Mouse (Mus musculus): ENCODE measurements around the gene Smco3. TPM values are rescaled to one million over a fixed set of nuclear protein-coding genes. Genes with fewer than 3 reads are reported as not detected.

Gene Smco3
- polyA plus RNA-seq, 1 experiment: not detected

DNA sequence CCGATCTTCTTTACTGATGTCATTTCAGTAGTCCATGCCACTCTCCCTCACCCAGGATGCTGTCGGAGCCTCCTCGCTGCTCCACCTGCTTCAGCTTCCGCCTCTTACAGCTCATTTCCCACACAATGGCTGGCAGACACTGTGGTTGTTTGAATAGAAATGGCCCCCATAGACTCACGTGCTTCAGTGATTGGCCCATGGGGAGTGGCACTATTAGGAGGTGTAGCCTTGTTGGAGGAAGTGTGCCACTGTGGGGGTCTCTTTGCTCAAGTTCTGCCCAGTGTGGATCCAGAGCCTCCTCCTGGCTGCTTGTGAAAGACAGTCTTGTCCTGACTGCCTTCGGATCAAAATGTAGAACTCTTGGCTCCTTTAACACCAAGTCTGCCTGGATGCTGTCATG is 39.4 kb downstream of the Smco3 start:
- Histone ChIP-seq H3K4me3 (ENCODE audit: low read depth, low read length) (no peak overlapping the region), H3K27ac (ENCODE audit: insufficient read depth, low read length) (no peak overlapping the region), H3K9ac (ENCODE audit: low read depth, poor library complexity, severe bottlenecking) (no peak overlapping the region), H3K4me1 (ENCODE audit: control insufficient read depth, insufficient read depth, low read length) (peaks cover 3% of the 10 kb centered on the region), H3K27me3 (ENCODE audit: control insufficient read depth, insufficient read depth, low read length, poor library complexity, severe bottlenecking) (no peaks in the 10 kb centered on the region; the same call in 1 of the 2 replicates), H3K36me3 (ENCODE audit: control insufficient read depth, insufficient read depth, low read length, poor library complexity, severe bottlenecking) (no peaks in the 10 kb centered on the region), H3K9me3 (replicated peaks; ENCODE audit: control insufficient read depth, insufficient read depth, low read length, poor library complexity, severe bottlenecking) (no peaks in the 10 kb centered on the region)
- no peak for TF ChIP-seq POLR2A (IDR thresholded peaks at IDR 0.05; ENCODE audit: insufficient read depth, low read length)
- TF ChIP-seq EP300 (IDR thresholded peaks at IDR 0.05; ENCODE audit: insufficient read depth, low read depth, low read length): no peak
- no peak for TF ChIP-seq CTCF (IDR thresholded peaks at IDR 0.05; ENCODE audit: low read depth, low read length)

DNA sequence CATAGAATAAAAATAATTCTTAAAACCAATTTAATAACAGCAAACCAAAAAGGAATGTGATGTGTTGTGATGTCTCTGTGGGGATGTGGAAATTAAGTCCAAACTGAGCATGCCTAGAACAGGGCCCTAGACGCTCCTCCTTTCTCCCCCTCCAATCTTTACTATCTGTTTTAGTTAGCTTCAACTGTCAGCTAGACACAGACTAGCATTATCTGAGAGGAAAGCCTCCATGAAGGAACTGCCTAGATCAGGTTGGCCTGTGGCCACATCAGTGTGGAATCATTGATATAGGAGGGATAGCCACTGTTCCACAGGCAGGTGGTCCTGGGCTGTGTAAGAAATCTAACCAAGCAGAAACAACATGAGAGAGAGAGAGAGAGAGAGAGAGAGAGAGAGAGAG is 40.1 kb downstream of the Smco3 start:
- no peak overlapping the region for H3K27ac ChIP-seq (ENCODE audit: insufficient read depth, low read length)
- H3K4me3 ChIP-seq (ENCODE audit: low read depth, low read length): no peak overlapping the region
- no peak for TF ChIP-seq POLR2A (IDR thresholded peaks at IDR 0.05; ENCODE audit: insufficient read depth, low read length)
- TF ChIP-seq EP300 (IDR thresholded peaks at IDR 0.05; ENCODE audit: insufficient read depth, low read depth, low read length): no peak
- no peak for TF ChIP-seq CTCF (IDR thresholded peaks at IDR 0.05; ENCODE audit: low read depth, low read length)
- no peak overlapping the region for H3K9ac ChIP-seq (ENCODE audit: low read depth, poor library complexity, severe bottlenecking)
- peaks cover 3% of the 10 kb centered on the region for H3K4me1 ChIP-seq (ENCODE audit: control insufficient read depth, insufficient read depth, low read length)
- no peaks in the 10 kb centered on the region for H3K9me3 ChIP-seq (replicated peaks; ENCODE audit: control insufficient read depth, insufficient read depth, low read length, poor library complexity, severe bottlenecking)
- H3K27me3 ChIP-seq (ENCODE audit: control insufficient read depth, insufficient read depth, low read length, poor library complexity, severe bottlenecking): no peaks in the 10 kb centered on the region; the same call in 1 of the 2 replicates
- no peaks in the 10 kb centered on the region for H3K36me3 ChIP-seq (ENCODE audit: control insufficient read depth, insufficient read depth, low read length, poor library complexity, severe bottlenecking)

DNA sequence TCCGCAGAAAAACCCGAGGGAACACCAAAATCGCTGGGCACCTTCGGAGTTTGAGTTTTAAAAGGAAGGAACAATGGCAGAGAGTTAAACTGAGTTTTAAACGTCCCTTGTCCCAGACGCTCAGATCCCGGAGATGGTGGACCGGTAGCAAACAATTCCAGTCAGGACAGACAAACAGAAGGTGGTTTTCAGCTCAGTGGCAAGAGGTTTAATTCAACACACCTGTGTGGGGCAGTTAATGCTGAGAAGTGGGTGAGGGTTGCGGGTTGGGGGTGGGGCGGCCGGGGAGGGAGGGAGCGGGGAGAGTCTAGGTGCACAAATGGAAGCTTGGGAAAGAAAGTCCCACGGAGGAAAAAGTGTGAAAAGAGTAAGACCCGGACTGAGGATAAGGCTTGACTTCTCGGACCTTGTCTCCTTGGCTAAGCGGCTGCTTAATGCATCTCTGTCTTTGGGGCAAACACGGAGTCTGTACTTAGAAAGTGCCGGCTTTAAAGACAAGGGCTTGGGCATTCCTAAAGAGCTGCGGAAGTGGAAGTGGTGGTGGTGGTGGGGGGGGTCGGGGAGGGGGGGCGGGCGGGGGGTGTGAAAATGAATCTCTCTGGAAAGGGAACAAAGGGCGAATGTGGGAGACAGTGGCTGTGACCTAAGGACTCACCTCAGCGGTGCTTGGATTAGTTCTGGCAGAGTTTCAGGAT is 41.3 kb downstream of the Smco3 start:
- H3K4me3 ChIP-seq (ENCODE audit: low read depth, low read length): peak overlapping the region; percentile 68
- no peaks in the 10 kb centered on the region for H3K9me3 ChIP-seq (replicated peaks; ENCODE audit: control insufficient read depth, insufficient read depth, low read length, poor library complexity, severe bottlenecking)
- H3K9ac ChIP-seq (ENCODE audit: low read depth, poor library complexity, severe bottlenecking): peak overlapping the region; percentile 69
- H3K27me3 ChIP-seq (ENCODE audit: control insufficient read depth, insufficient read depth, low read length, poor library complexity, severe bottlenecking): no peaks in the 10 kb centered on the region; the same call in 1 of the 2 replicates
- no peak for TF ChIP-seq CTCF (IDR thresholded peaks at IDR 0.05; ENCODE audit: low read depth, low read length)
- no peaks in the 10 kb centered on the region for H3K36me3 ChIP-seq (ENCODE audit: control insufficient read depth, insufficient read depth, low read length, poor library complexity, severe bottlenecking)
- H3K27ac ChIP-seq (ENCODE audit: insufficient read depth, low read length): no peak overlapping the region
- H3K4me1 ChIP-seq (ENCODE audit: control insufficient read depth, insufficient read depth, low read length): peaks cover 3% of the 10 kb centered on the region

DNA sequence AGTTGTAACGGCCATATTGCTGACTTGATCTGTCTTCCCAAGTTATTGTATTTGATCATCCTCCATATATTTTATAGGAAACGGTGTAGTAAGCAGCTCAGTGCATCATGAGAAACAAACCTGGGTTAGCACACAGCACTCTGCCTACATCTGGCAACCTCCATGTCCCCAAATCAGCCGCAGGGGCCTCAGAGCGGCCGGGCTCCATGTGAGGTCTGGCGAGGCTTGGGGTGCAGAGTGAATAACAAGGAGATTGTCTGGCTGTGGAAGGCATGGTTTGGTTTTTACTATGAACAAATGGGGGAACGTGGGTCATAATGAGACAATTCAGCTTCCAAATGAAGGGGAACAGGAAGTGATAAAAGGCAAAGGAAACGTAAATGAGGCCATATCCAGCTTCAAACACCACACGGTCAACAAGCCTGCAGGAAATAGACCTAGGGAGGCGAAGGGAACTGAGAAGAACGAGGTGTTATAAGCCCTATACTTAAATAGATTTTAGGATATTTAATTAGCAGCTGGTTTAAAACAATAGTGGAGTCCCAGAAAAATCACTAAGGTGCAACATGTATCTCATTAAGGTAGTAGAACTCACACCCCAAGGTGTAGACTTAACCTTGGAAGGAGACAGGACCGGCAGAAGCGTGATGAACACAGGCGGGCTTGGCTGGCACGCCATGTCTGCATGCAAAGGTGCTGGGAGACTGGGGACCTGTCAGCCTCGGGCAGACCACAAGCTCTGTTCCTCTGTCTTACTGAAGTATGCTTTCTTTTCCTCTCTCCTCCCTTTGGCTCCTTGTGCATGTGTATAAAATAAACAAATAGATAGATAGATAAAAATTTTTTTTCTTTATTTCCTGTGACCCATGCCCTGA is 42.1 kb downstream of the Smco3 start:
- peaks cover 3% of the 10 kb centered on the region for H3K4me1 ChIP-seq (ENCODE audit: control insufficient read depth, insufficient read depth, low read length)
- H3K36me3 ChIP-seq (ENCODE audit: control insufficient read depth, insufficient read depth, low read length, poor library complexity, severe bottlenecking): no peaks in the 10 kb centered on the region
- TF ChIP-seq EP300 (IDR thresholded peaks at IDR 0.05; ENCODE audit: insufficient read depth, low read depth, low read length) (no peak), CTCF (IDR thresholded peaks at IDR 0.05; ENCODE audit: low read depth, low read length) (no peak), POLR2A (IDR thresholded peaks at IDR 0.05; ENCODE audit: insufficient read depth, low read length) (no peak)
- no peak overlapping the region for H3K27ac ChIP-seq (ENCODE audit: insufficient read depth, low read length)
- H3K9ac ChIP-seq (ENCODE audit: low read depth, poor library complexity, severe bottlenecking): peak overlapping the region; percentile 69; the same call in 1 of the 2 replicates
- H3K27me3 ChIP-seq (ENCODE audit: control insufficient read depth, insufficient read depth, low read length, poor library complexity, severe bottlenecking): no peaks in the 10 kb centered on the region; the same call in 1 of the 2 replicates
- H3K4me3 ChIP-seq (ENCODE audit: low read depth, low read length): peak overlapping the region; percentile 48; the same call in 1 of the 2 replicates
- H3K9me3 ChIP-seq (replicated peaks; ENCODE audit: control insufficient read depth, insufficient read depth, low read length, poor library complexity, severe bottlenecking): no peaks in the 10 kb centered on the region

DNA sequence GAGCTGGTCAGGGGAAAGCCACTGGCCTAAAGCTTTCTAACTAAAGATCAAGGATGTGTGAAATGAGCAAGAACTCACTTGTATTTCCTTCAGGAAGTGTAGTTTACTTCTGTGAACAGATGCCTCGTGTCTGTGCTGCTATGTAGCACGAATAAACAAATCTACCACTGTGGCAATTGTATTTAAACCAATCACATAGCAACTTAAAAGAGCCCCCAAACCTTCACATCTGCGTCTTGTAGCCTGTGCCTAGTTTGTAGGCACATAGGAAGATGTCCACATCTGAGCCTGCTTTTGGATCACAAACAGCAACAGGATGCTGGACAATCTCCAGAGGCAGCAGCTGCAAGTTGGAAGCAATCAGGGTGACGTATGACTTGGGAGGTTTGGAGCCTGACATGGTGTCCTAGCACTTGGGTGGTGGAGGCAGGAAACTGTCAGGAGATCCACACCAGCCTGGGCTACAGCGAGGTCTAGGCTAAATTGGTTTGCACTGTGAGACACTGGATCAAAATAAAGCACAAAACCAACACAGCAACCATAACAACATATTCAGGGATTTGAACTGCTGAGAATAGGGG is 45.8 kb downstream of the Smco3 start:
- H3K27ac ChIP-seq (ENCODE audit: insufficient read depth, low read length): no peak overlapping the region
- no peaks in the 10 kb centered on the region; the same call in 1 of the 2 replicates for H3K27me3 ChIP-seq (ENCODE audit: control insufficient read depth, insufficient read depth, low read length, poor library complexity, severe bottlenecking)
- no peaks in the 10 kb centered on the region for H3K9me3 ChIP-seq (replicated peaks; ENCODE audit: control insufficient read depth, insufficient read depth, low read length, poor library complexity, severe bottlenecking)
- TF ChIP-seq POLR2A (IDR thresholded peaks at IDR 0.05; ENCODE audit: insufficient read depth, low read length) (no peak), CTCF (IDR thresholded peaks at IDR 0.05; ENCODE audit: low read depth, low read length) (no peak)
- H3K9ac ChIP-seq (ENCODE audit: low read depth, poor library complexity, severe bottlenecking): no peak overlapping the region
- no peak overlapping the region for H3K4me3 ChIP-seq (ENCODE audit: low read depth, low read length)
- H3K4me1 ChIP-seq (ENCODE audit: control insufficient read depth, insufficient read depth, low read length): peaks cover 2% of the 10 kb centered on the region
- no peaks in the 10 kb centered on the region for H3K36me3 ChIP-seq (ENCODE audit: control insufficient read depth, insufficient read depth, low read length, poor library complexity, severe bottlenecking)
